Mouse (Mus musculus) forebrain, embryonic 14.5 days (tissue): Measurements from ENCODE around the gene Vps26a. TPM values are rescaled to one million over a fixed set of nuclear protein-coding genes. Genes with fewer than 3 reads are reported as not detected.
"Not testable (repeated sequence)": the region's sequence is repeated elsewhere in the genome, so short reads cannot be mapped to it uniquely, and the experiment has no call there.

ENCODE experiments used
- ATAC-seq: fragments of 200-750 bp; cut with Nextera tagmentation; 2 replicates; pipeline ENCODE4 v1.8.0; 2017; ENCODE audit warnings: mild to moderate bottlenecking, moderate library complexity
- DNase-seq: peaks from one replicate; pipeline ENCODE4 v3.0.0-alpha.2; 2015; ENCODE audit warnings: low spot score
- H3K27ac ChIP-seq: fragments of 300-500 bp; sonication (generic); 2 replicates; pipeline ENCODE4 v1.5.1; 2014; ENCODE audit warnings: low read depth, mild to moderate bottlenecking, control low read depth, low read length, moderate library complexity
- H3K27me3 ChIP-seq: fragments of 300-500 bp; sonication (generic); replicated peaks from 2 replicates; pipeline ENCODE4 v1.6.1; 2014; ENCODE audit warnings: low read length, control low read depth, mixed read lengths; ENCODE audit not compliant: control insufficient read depth, insufficient read depth
- H3K36me3 ChIP-seq: fragments of 300-500 bp; sonication (generic); 2 replicates; pipeline ENCODE4 v1.6.1; 2014; ENCODE audit warnings: low read length, control low read depth; ENCODE audit not compliant: control insufficient read depth, insufficient read depth
- H3K4me1 ChIP-seq: fragments of 300-500 bp; sonication (generic); 2 replicates; pipeline ENCODE4 v1.6.1; 2014; ENCODE audit warnings: antibody characterized with exemption, low read length, control low read depth; ENCODE audit not compliant: control insufficient read depth, insufficient read depth
- H3K4me2 ChIP-seq: fragments of 300-500 bp; sonication (generic); 2 replicates; pipeline ENCODE4 v1.6.1; 2014; ENCODE audit warnings: mild to moderate bottlenecking, control low read depth, low read length
- H3K4me3 ChIP-seq: fragments of 300-500 bp; sonication (generic); 2 replicates; pipeline ENCODE4 v1.5.1; 2014; ENCODE audit warnings: low read depth, low read length, control low read depth
- H3K9ac ChIP-seq: fragments of 300-500 bp; sonication (generic); 2 replicates; pipeline ENCODE4 v1.6.1; 2014; ENCODE audit warnings: mild to moderate bottlenecking, low read length, control low read depth, moderate library complexity
- H3K9me3 ChIP-seq: fragments of 300-500 bp; sonication (generic); replicated peaks from 2 replicates; pipeline ENCODE4 v1.6.1; 2016; ENCODE audit warnings: low read length, control low read depth, mixed read lengths; ENCODE audit not compliant: control insufficient read depth
- WGBS: fragments of 180-500 bp; shearing (Covaris S2); extraction: QIAGEN DNeasy Blood & Tissue Kit; methylation state at CpG from one replicate; pipeline ENCODE4 v1.1.7; 2014; 5-methylcytosine and 5-hydroxymethylcytosine counted together
- polyA plus RNA-seq: library from polyadenylated mRNA; unstranded; fragments of >200 nt; fragmentation: Nextera tagmentation; extraction: Ambion mirVana; gene quantifications from 2 replicates; pipeline ENCODE4 v1.2.1, GENCODE M21; 2014

The Vps26a gene
- polyA plus RNA-seq, 1 experiment from 2014 or later: 77.8 TPM

DNA sequence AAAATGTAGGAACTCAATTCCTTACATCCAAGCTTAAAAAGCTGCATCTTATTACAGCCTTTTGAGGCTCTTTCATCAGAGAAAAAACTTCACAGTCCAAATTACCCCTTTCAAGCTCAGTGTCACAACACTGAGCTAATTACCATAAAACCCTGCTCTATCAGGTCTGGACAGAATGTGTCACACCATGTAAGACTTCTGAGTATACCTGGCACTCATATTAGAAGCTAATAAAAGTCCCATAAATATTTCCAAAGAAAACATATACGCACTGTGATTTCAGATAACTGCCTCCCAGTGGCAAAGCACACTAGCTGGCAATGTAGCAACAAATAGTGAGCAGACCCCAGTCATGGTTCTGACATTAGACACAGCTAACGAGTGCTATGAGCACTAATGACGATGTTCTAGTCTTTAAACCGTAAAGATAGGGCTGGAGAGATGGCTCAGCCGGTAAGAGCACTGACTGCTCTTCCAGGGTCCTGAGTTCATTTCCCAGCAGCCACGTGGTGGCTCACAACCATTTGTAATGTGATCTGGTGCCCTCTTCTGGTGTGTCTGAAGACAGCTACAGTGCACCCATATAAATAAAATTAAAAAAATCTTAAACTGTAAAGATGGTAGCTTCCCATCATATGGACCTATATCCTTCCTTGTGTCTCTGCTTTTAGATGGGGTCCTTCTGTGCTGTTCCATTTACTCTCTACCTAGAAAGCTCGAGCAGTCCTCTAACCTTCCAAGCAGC, 5.3 kb downstream of the Vps26a start:
- Histone ChIP-seq H3K4me3 (no peak overlapping the region), H3K27me3 (no peaks in the 10 kb centered on the region), H3K27ac (no peak overlapping the region), H3K4me2 (no peak overlapping the region), H3K36me3 (peaks cover 5% of the 10 kb centered on the region; the same call in 1 of the 2 replicates), H3K9me3 (no peaks in the 10 kb centered on the region), H3K4me1 (peaks cover 5% of the 10 kb centered on the region), H3K9ac (no peak overlapping the region)
- no peak for ATAC-seq
- 45% methylated on average over 7 of the region's 7 CpGs for WGBS
- no peak for DNase-seq

DNA sequence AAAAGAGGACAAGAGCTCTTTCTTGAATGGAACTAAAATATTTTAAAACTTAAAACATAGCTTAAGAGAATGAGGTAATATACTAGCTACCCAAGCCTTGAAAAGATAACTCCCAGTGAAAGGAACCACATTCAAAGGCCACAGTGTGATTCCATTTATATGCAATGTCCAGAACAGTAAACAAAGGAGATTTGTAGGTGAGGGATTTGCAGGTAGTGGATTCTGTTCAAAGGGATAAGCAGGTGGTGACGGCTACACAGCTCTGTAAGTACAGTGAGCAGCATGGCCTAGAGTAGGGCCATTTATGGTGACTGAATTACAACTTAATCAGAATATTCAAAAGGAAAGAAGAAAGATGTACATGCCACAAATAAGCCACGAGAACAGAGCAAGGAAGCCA, 9.6 kb downstream of the Vps26a start:
- no peaks in the 10 kb centered on the region for H3K27me3 ChIP-seq
- H3K4me2 ChIP-seq: no peak overlapping the region
- DNase-seq (no peak), ATAC-seq (no peak)
- no peaks in the 10 kb centered on the region for H3K9me3 ChIP-seq
- H3K4me3 ChIP-seq: no peak overlapping the region
- H3K9ac ChIP-seq: no peak overlapping the region
- WGBS: 59% methylated on average over 2 of the region's 2 CpGs
- H3K36me3 ChIP-seq: peaks cover 10% of the 10 kb centered on the region; the same call in 1 of the 2 replicates
- H3K4me1 ChIP-seq: no peaks in the 10 kb centered on the region
- no peak overlapping the region for H3K27ac ChIP-seq

GRCm38 (mm10) chr10:62474944-62475343, 11.7 kb downstream of the Vps26a start:
- ATAC-seq (no peak), DNase-seq (no peak)
- Histone ChIP-seq H3K27ac (no peak overlapping the region), H3K27me3 (no peaks in the 10 kb centered on the region), H3K36me3 (peaks cover 10% of the 10 kb centered on the region; the same call in 1 of the 2 replicates), H3K9me3 (no peaks in the 10 kb centered on the region), H3K4me3 (no peak overlapping the region), H3K4me1 (peaks cover 5% of the 10 kb centered on the region; the same call in 1 of the 2 replicates), H3K4me2 (no peak overlapping the region), H3K9ac (no peak overlapping the region)
- 88% methylated on average over 10 of the region's 10 CpGs for WGBS

GRCm38 (mm10) chr10:62471105-62471504, 15.5 kb downstream of the Vps26a start:
- peak; percentile 14 for DNase-seq
- no peak overlapping the region for H3K27ac ChIP-seq
- H3K4me2 ChIP-seq: no peak overlapping the region
- no peaks in the 10 kb centered on the region for H3K9me3 ChIP-seq
- WGBS: 19% methylated on average over 5 of the region's 5 CpGs
- H3K4me3 ChIP-seq: no peak overlapping the region
- ATAC-seq: no peak
- no peaks in the 10 kb centered on the region for H3K27me3 ChIP-seq
- peaks cover 5% of the 10 kb centered on the region; the same call in 1 of the 2 replicates for H3K4me1 ChIP-seq
- H3K36me3 ChIP-seq: peaks cover 10% of the 10 kb centered on the region; the same call in 1 of the 2 replicates
- no peak overlapping the region for H3K9ac ChIP-seq

DNA sequence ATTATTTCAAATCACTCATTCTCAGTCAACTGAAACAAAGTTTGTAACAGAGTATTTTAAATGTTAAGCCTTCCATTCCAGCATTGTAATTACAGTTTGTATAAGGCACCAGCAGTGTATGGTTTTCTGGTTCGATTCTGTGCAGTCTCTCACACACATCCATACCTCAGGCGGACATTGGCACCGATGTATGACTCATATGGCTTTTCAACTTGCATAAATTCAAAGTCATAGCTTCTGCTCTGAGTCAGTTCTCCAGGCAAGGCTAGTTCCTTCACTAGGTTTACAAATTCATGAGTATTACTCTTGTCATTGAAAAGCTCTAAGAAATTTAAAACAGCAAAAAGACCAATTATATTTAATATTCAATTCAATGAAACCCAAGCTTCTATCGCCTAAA, 16.9 kb downstream of the Vps26a start:
- Histone ChIP-seq H3K27me3 (no peaks in the 10 kb centered on the region), H3K36me3 (peaks cover 8% of the 10 kb centered on the region; the same call in 1 of the 2 replicates), H3K4me2 (no peak overlapping the region), H3K9ac (no peak overlapping the region), H3K4me3 (no peak overlapping the region), H3K9me3 (no peaks in the 10 kb centered on the region), H3K4me1 (peaks cover 5% of the 10 kb centered on the region; the same call in 1 of the 2 replicates), H3K27ac (no peak overlapping the region)
- DNase-seq (no peak), ATAC-seq (no peak)
- 95% methylated on average over 4 of the region's 4 CpGs for WGBS

DNA sequence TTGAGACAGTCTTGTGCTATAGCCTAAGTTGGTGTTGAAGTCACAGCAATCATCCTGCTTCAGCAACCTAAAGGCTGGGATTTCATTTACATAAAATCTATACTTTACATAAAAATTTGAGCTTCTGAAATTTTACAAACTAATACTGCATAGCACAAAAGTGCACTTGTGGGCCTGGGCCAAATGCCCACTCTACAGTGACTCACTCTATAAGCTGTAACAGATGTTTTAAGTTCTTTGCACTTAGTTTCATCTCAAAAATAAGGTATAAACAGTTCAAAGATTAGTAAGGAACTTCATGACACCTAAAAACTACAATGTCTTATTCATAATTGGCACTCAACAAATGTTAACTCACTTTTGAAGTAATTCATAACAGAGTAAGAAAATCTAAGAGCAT, 25.3 kb downstream of the Vps26a start:
- no peak for DNase-seq
- no peaks in the 10 kb centered on the region for H3K9me3 ChIP-seq
- H3K4me2 ChIP-seq: no peak overlapping the region
- no peak overlapping the region for H3K27ac ChIP-seq
- no peak overlapping the region for H3K9ac ChIP-seq
- H3K27me3 ChIP-seq: no peaks in the 10 kb centered on the region
- no peak overlapping the region for H3K4me3 ChIP-seq
- no peak for ATAC-seq
- H3K36me3 ChIP-seq: peaks cover 47% of the 10 kb centered on the region
- no peaks in the 10 kb centered on the region for H3K4me1 ChIP-seq

GRCm38 (mm10) chr10:62452001-62452400, 34.6 kb downstream of the Vps26a start:
- H3K27ac ChIP-seq, H3K9me3 ChIP-seq, H3K4me3 ChIP-seq, H3K27me3 ChIP-seq, H3K4me2 ChIP-seq, DNase-seq, ATAC-seq, H3K9ac ChIP-seq: not testable (repeated sequence)
- Histone ChIP-seq H3K4me1 (peaks cover 10% of the 10 kb centered on the region; the same call in 1 of the 2 replicates), H3K36me3 (peaks cover 26% of the 10 kb centered on the region)
- WGBS: 62% methylated on average over 11 of the region's 11 CpGs

DNA sequence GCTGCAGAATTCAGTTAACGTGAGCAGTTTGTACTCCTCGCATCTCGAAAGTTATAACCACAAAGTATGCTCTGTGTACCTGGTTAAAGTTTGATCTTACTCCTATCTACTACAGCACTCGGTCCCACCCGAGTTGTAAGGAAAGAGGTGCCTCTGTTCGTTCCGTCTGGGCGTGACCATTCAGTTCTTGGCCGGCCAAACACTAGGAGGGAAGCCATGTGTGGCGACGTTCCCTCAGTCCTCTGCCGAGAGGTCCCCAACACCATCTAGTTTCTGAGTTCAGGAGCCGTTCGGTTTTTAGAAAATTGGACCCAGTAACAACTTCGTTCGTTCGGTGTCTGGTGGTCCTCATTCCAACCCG, 36.3 kb downstream of the Vps26a start:
- peak overlapping the region; percentile 84 for H3K9ac ChIP-seq
- peak overlapping the region; percentile 63 for H3K4me2 ChIP-seq
- H3K4me1 ChIP-seq: peaks cover 10% of the 10 kb centered on the region; the same call in 1 of the 2 replicates
- H3K27ac ChIP-seq: peak overlapping the region; percentile 76
- peaks cover 28% of the 10 kb centered on the region for H3K36me3 ChIP-seq
- DNase-seq: no peak
- 39% methylated on average over 18 of the region's 18 CpGs for WGBS
- H3K4me3 ChIP-seq: peak overlapping the region; percentile 79
- no peaks in the 10 kb centered on the region for H3K9me3 ChIP-seq
- ATAC-seq: no peak; the same call in 1 of the 2 replicates
- no peaks in the 10 kb centered on the region for H3K27me3 ChIP-seq
